Mouse (Mus musculus) MEL (cell line): ENCODE measurements at regions not wholly inside any gene's neighbourhood (a gene's known extent, or its start where the extent isn't known, plus 50 kb on each side); places are given as distances from the start of the nearest gene placed in this dataset.

Source experiments
- DNase-seq: peaks from one replicate; pipeline ENCODE4 v3.0.0; 2011; ENCODE audit warnings: low read depth, low spot score
- H3K27ac ChIP-seq: 2 replicates; pipeline ENCODE4 v1.5.1; 2012; ENCODE audit warnings: low read depth, mild to moderate bottlenecking, control low read depth, low read length, moderate library complexity; ENCODE audit not compliant: control insufficient read depth
- H3K27me3 ChIP-seq, 2 experiments: fragments of 150-350 bp in 1 of 2; sonication (generic) in 1 of 2; 2 replicates each; pipeline ENCODE4 v1.6.1; 2012; ENCODE audit warnings: low read length in 2 of 2, mild to moderate bottlenecking in 2 of 2, improper control_type of control experiment in 1 of 2, moderate library complexity in 1 of 2; ENCODE audit not compliant: insufficient read depth in 2 of 2, control insufficient read depth in 1 of 2
- H3K36me3 ChIP-seq, 2 experiments: 2 replicates each; pipeline ENCODE4 v1.6.1; 2012 to 2014; ENCODE audit warnings: low read length in 2 of 2, improper control_type of control experiment in 1 of 2, inconsistent platforms in 1 of 2, mild to moderate bottlenecking in 1 of 2; ENCODE audit not compliant: insufficient read depth in 2 of 2, control insufficient read depth in 1 of 2
- H3K4me1 ChIP-seq, 2 experiments: fragments of 150-350 bp in 1 of 2; sonication (generic) in 1 of 2; 2 replicates each; pipeline ENCODE4 v1.6.1; 2012; ENCODE audit warnings: low read length in 2 of 2, improper control_type of control experiment in 1 of 2, mild to moderate bottlenecking in 1 of 2; ENCODE audit not compliant: insufficient read depth in 2 of 2, control insufficient read depth in 1 of 2
- H3K4me3 ChIP-seq, 2 experiments: fragments of 150-350 bp in 1 of 2; sonication (generic) in 1 of 2; 2 replicates each; pipeline ENCODE4 v1.5.1; 2012; ENCODE audit warnings: low read depth in 2 of 2, low read length in 2 of 2, mild to moderate bottlenecking in 2 of 2, moderate library complexity in 2 of 2, control low read depth in 1 of 2, improper control_type of control experiment in 1 of 2; ENCODE audit not compliant: control insufficient read depth in 1 of 2, insufficient read depth in 1 of 2
- H3K79me2 ChIP-seq: 2 replicates; pipeline ENCODE4 v1.6.1; 2012; ENCODE audit warnings: mild to moderate bottlenecking, low read length, moderate library complexity; ENCODE audit not compliant: control insufficient read depth, poor library complexity, insufficient read depth
- H3K9ac ChIP-seq: 2 replicates; pipeline ENCODE4 v1.6.1; 2012; ENCODE audit warnings: low read depth, mild to moderate bottlenecking, control low read depth, low read length, moderate library complexity; ENCODE audit not compliant: control insufficient read depth, poor library complexity, severe bottlenecking
- H3K9me3 ChIP-seq: fragments of 150-350 bp; sonication (generic); replicated peaks from 2 replicates; pipeline ENCODE4 v1.6.1; 2012; ENCODE audit warnings: mild to moderate bottlenecking, low read length, improper control_type of control experiment, moderate library complexity; ENCODE audit not compliant: insufficient read depth
- CHD1 ChIP-seq: IDR thresholded peaks from 2 replicates; pipeline ENCODE4 v1.6.1; 2012; ENCODE audit warnings: low read depth, mild to moderate bottlenecking, inconsistent platforms, low read length, improper control_type of control experiment
- CHD2 ChIP-seq: IDR thresholded peaks from 2 replicates; pipeline ENCODE4 v1.6.1; 2011; ENCODE audit warnings: low read length, improper control_type of control experiment
- CTCF ChIP-seq, 3 experiments: IDR thresholded peaks in 2 of 3; conservative IDR thresholded peaks in 1 of 3; 2 replicates each; pipeline ENCODE4 v1.5.1; 2011 to 2012; ENCODE audit warnings: low read length in 3 of 3, low read depth in 2 of 3, mild to moderate bottlenecking in 2 of 3, improper control_type of control experiment in 1 of 3, inconsistent platforms in 1 of 3, mixed read lengths in 1 of 3, moderate library complexity in 1 of 3; ENCODE audit not compliant: control insufficient read depth in 1 of 3, insufficient read depth in 1 of 3, poor library complexity in 1 of 3, severe bottlenecking in 1 of 3
- ELF1 ChIP-seq: IDR thresholded peaks from 2 replicates; pipeline ENCODE4 v1.6.1; 2014; ENCODE audit warnings: low read depth, mild to moderate bottlenecking, inconsistent platforms, low read length, improper control_type of control experiment, moderate library complexity
- EP300 ChIP-seq, 2 experiments: IDR thresholded peaks; 2 replicates each; pipeline ENCODE4 v1.6.1; 2011; ENCODE audit warnings: improper control_type of control experiment in 2 of 2, low read length in 2 of 2, low read depth in 1 of 2, mild to moderate bottlenecking in 1 of 2
- ETS1 ChIP-seq: IDR thresholded peaks from 2 replicates; pipeline ENCODE4 v1.6.1; 2012; ENCODE audit warnings: low read depth, mild to moderate bottlenecking, inconsistent platforms, low read length, improper control_type of control experiment, moderate library complexity
- GABPA ChIP-seq: IDR thresholded peaks from 2 replicates; pipeline ENCODE4 v1.6.1; 2012; ENCODE audit warnings: low read depth, mild to moderate bottlenecking, inconsistent platforms, low read length, improper control_type of control experiment, moderate library complexity
- GATA1 ChIP-seq: IDR thresholded peaks from 2 replicates; pipeline ENCODE4 v1.6.1; 2011; ENCODE audit warnings: low read depth, low read length, improper control_type of control experiment
- JUND ChIP-seq: IDR thresholded peaks from 2 replicates; pipeline ENCODE4 v1.6.1; 2011; ENCODE audit warnings: low read depth, mild to moderate bottlenecking, improper control_type of control experiment, low read length
- KAT2A ChIP-seq: conservative IDR thresholded peaks from 2 replicates; pipeline ENCODE4 v1.6.1; 2012; ENCODE audit warnings: low read depth, low read length, improper control_type of control experiment, inconsistent platforms
- MEF2A ChIP-seq: IDR thresholded peaks from 2 replicates; pipeline ENCODE4 v1.6.1; 2014; ENCODE audit warnings: low read depth, mild to moderate bottlenecking, inconsistent platforms, low read length, improper control_type of control experiment; ENCODE audit not compliant: poor library complexity, insufficient replicate concordance, severe bottlenecking; ENCODE audit errors: extremely low read depth
- MYB ChIP-seq: IDR thresholded peaks from 2 replicates; pipeline ENCODE4 v1.6.1; 2011; ENCODE audit warnings: mild to moderate bottlenecking, low read depth, low read length, improper control_type of control experiment
- NELFE ChIP-seq: IDR thresholded peaks from 2 replicates; pipeline ENCODE4 v1.6.1; 2011; ENCODE audit warnings: low read depth, low read length, improper control_type of control experiment
- POLR2AphosphoS2 ChIP-seq: IDR thresholded peaks from 2 replicates; pipeline ENCODE4 v1.6.1; 2011; ENCODE audit warnings: low read length, improper control_type of control experiment
- POLR2AphosphoS5 ChIP-seq: IDR thresholded peaks from 2 replicates; pipeline ENCODE4 v1.6.1; 2012; ENCODE audit warnings: low read depth, borderline replicate concordance, mild to moderate bottlenecking, inconsistent platforms, low read length, moderate library complexity, mixed read lengths
- RAD21 ChIP-seq: IDR thresholded peaks from 2 replicates; pipeline ENCODE4 v1.6.1; 2011; ENCODE audit warnings: mild to moderate bottlenecking, low read depth, low read length, improper control_type of control experiment
- RCOR1 ChIP-seq: IDR thresholded peaks from 2 replicates; pipeline ENCODE4 v1.6.1; 2012; ENCODE audit warnings: low read depth, mild to moderate bottlenecking, inconsistent platforms, low read length, improper control_type of control experiment
- SIN3A ChIP-seq: IDR thresholded peaks from 2 replicates; pipeline ENCODE4 v1.6.1; 2012; ENCODE audit warnings: low read length, improper control_type of control experiment, inconsistent platforms
- SMC3 ChIP-seq: IDR thresholded peaks from 2 replicates; pipeline ENCODE4 v1.6.1; 2011; ENCODE audit warnings: low read depth, low read length, improper control_type of control experiment
- TBP ChIP-seq: IDR thresholded peaks from 2 replicates; pipeline ENCODE4 v1.8.0; 2011; ENCODE audit warnings: low read depth, low read length, improper control_type of control experiment
- TCF12 ChIP-seq: IDR thresholded peaks from 2 replicates; pipeline ENCODE4 v1.6.1; 2014; ENCODE audit warnings: low read depth, mild to moderate bottlenecking, inconsistent platforms, low read length, improper control_type of control experiment, moderate library complexity
- UBTF ChIP-seq: IDR thresholded peaks from 2 replicates; pipeline ENCODE4 v1.6.1; 2012; ENCODE audit warnings: low read depth, mild to moderate bottlenecking, inconsistent platforms, low read length, improper control_type of control experiment, moderate library complexity, borderline replicate concordance; ENCODE audit not compliant: insufficient read depth
- USF1 ChIP-seq: IDR thresholded peaks from 2 replicates; pipeline ENCODE4 v1.6.1; 2014; ENCODE audit warnings: low read depth, mild to moderate bottlenecking, inconsistent platforms, low read length, improper control_type of control experiment, moderate library complexity
- ZKSCAN1 ChIP-seq: IDR thresholded peaks from 2 replicates; pipeline ENCODE4 v1.6.1; 2012; ENCODE audit warnings: low read depth, mild to moderate bottlenecking, inconsistent platforms, low read length, improper control_type of control experiment, moderate library complexity
- ZMIZ1 ChIP-seq: IDR thresholded peaks from 2 replicates; pipeline ENCODE4 v1.6.1; 2012; ENCODE audit warnings: low read depth, mild to moderate bottlenecking, inconsistent platforms, low read length, improper control_type of control experiment, moderate library complexity

DNA sequence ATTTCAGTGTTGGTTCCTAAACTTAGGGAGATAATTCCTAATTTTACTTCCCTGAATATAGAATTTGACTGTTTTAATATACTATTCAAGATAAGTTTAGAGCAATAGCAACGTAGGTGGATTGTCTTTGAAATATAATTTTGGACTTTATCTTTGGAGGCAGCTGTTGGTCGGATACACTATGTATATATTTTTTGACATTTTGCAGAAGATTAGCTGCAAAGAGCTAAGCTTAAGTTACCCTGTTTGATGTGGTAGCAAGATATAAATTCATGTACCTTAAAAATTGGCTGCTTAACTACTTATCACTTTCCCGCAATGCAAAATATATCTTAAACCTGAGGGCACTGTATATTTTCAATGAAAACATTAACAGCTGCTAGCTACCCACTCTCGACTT is 1375.3 kb downstream of the Hace1 start:
- Histone ChIP-seq H3K36me3 (no peaks in the 10 kb centered on the region), H3K4me1 (peaks cover 0 to 3% of the 10 kb centered on the region in 2 experiments; a peak in 1 of 4 replicates), H3K27me3 (no peaks in the 10 kb centered on the region), H3K9me3 (no peaks in the 10 kb centered on the region), H3K4me3 (no peak overlapping the region), H3K27ac (no peak overlapping the region), H3K79me2 (no peaks in the 10 kb centered on the region), H3K9ac (no peak overlapping the region)
- TF ChIP-seq MEF2A (peak; percentile 55; the same call in 1 of the 2 replicates), RCOR1 (no peak), ETS1 (peak; percentile 42; the same call in 1 of the 2 replicates), EP300 (IDR thresholded peaks at IDR 0.05; ENCODE audit: low read depth in 1 of 2, low read length in 2 of 2) (peak; percentile 29 to 58; a peak in 2 of 4 replicates), TCF12 (peak; percentile 60; the same call in 1 of the 2 replicates), CHD1 (no peak), NELFE (no peak)
- DNase-seq = no peak

DNA sequence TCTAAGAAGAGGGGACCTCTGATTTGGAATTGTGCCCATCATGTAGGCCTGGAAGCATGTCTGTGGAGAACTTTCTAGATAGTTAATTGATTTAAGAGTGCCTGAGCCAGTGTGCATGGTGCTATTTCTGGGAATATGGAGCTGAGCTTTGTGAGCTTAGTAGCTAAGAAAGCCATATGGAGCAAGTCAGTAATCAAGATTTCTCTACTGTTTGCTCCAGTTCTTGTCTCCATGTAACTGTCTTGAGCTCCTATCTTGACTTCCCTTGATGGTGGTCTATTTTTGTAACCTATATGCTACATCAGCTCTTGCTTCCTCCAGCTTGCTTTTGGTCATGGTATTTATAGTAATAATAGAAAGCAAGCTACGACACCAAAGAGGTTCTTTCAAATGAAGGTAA is 1377.1 kb downstream of the Hace1 start:
- Histone ChIP-seq H3K4me1 (peaks cover 0 to 3% of the 10 kb centered on the region in 2 experiments; a peak in 1 of 4 replicates), H3K27me3 (no peaks in the 10 kb centered on the region), H3K27ac (no peak overlapping the region), H3K4me3 (no peak overlapping the region), H3K79me2 (no peaks in the 10 kb centered on the region)
- no peak for DNase-seq
- no peak for TF ChIP-seq TBP
- no peak for TF ChIP-seq RAD21
- no peak for TF ChIP-seq CHD1
- no peak for TF ChIP-seq UBTF
- TF ChIP-seq CTCF (IDR thresholded peaks at IDR 0.05 in 2 of 3, conservative IDR thresholded peaks at IDR 0.05 in 1 of 3; ENCODE audit: control insufficient read depth in 1 of 3, insufficient read depth in 1 of 3, low read depth in 2 of 3, low read length in 3 of 3, poor library complexity in 1 of 3, severe bottlenecking in 1 of 3) = no peak
- no peak for TF ChIP-seq ZKSCAN1
- TF ChIP-seq GABPA = no peak
- no peak for TF ChIP-seq ETS1
- TF ChIP-seq GATA1 = no peak
- TF ChIP-seq POLR2AphosphoS2 = no peak
- TF ChIP-seq, all 39 proteins: peak for 0
- Histone ChIP-seq H3K9me3 (no peaks in the 10 kb centered on the region), H3K9ac (no peak overlapping the region), H3K36me3 (no peaks in the 10 kb centered on the region)

DNA sequence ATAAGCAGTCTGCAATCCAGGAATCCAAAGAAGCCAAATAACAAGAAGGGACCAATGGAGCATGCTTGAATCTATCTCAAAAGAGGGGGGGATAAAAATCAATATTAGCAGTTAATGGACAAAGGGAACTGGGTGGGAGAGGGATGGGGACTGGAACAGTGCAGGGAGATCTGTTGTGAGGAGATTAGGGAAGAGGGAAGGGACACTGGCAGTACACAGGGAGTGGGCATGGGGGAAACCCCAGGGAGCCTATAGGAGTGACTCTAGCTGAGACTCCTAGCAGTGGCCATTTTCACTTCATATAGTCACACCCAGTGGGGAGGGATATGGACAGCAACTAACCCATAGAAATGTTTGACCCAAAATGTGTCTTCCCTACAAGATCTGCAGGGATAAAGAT is 1402.8 kb downstream of the Hace1 start:
- H3K9ac ChIP-seq = no peak overlapping the region
- no peak for DNase-seq
- no peaks in the 10 kb centered on the region for H3K79me2 ChIP-seq
- no peaks in the 10 kb centered on the region for H3K27me3 ChIP-seq
- no peak overlapping the region for H3K4me3 ChIP-seq
- no peaks in the 10 kb centered on the region for H3K9me3 ChIP-seq
- no peak for TF ChIP-seq CHD2
- TF ChIP-seq ZMIZ1 = no peak
- TF ChIP-seq JUND = no peak
- TF ChIP-seq KAT2A = no peak
- TF ChIP-seq ELF1 = no peak
- no peak for TF ChIP-seq SIN3A
- no peak for TF ChIP-seq MYB
- TF ChIP-seq CHD1 = no peak
- TF ChIP-seq SMC3 = no peak
- TF ChIP-seq USF1 = no peak
- no peak for TF ChIP-seq POLR2AphosphoS5
- TF ChIP-seq TCF12 = no peak
- H3K36me3 ChIP-seq = no peaks in the 10 kb centered on the region
- H3K4me1 ChIP-seq = no peaks in the 10 kb centered on the region
- no peak overlapping the region for H3K27ac ChIP-seq
